Mouse (Mus musculus): ENCODE results near the gene Gm17509.

The Gm17509 gene

GRCm38 (mm10) chr13:117220501-117221321, at the start of gene Gm17509:
Gene Gm17509, minus strand, starts transcription at chr13:117221075.
- in situ Hi-C loops (cut with MboI; ENCODE audit: low sequenced_read_pairs) = no loop called here

GRCm38 (mm10) chr13:117267963-117268362, 47.1 kb upstream of the Gm17509 start:
- in situ Hi-C loops (cut with MboI; ENCODE audit: low sequenced_read_pairs) = no loop called here

- in situ Hi-C loops (cut with MboI; ENCODE audit: low sequenced_read_pairs) = no loop called here
Measured at GRCm38 (mm10) chr13:117266156-117266555, 45.3 kb upstream of the Gm17509 start.

GRCm38 (mm10) chr13:117260704-117261103, 39.8 kb upstream of the Gm17509 start:
- in situ Hi-C loops (cut with MboI; ENCODE audit: low sequenced_read_pairs) = no loop called here

- in situ Hi-C loops (cut with MboI; ENCODE audit: low sequenced_read_pairs) = no loop called here
Measured at GRCm38 (mm10) chr13:117242621-117243020, 21.7 kb upstream of the Gm17509 start.

- in situ Hi-C loops (cut with MboI; ENCODE audit: low sequenced_read_pairs) = no loop called here
Measured at GRCm38 (mm10) chr13:117242063-117242462, 21.2 kb upstream of the Gm17509 start.

- in situ Hi-C loops (cut with MboI; ENCODE audit: low sequenced_read_pairs) = no loop called here
Measured at GRCm38 (mm10) chr13:117237111-117237510, 16.2 kb upstream of the Gm17509 start.

GRCm38 (mm10) chr13:117235530-117236212, 14.8 kb upstream of the Gm17509 start:
- in situ Hi-C loops (cut with MboI; ENCODE audit: low sequenced_read_pairs) = no loop called here

- in situ Hi-C loops (cut with MboI; ENCODE audit: low sequenced_read_pairs) = no loop called here
Measured at GRCm38 (mm10) chr13:117234486-117234885, 13.6 kb upstream of the Gm17509 start.

GRCm38 (mm10) chr13:117233808-117234207, 12.9 kb upstream of the Gm17509 start:
- in situ Hi-C loops (cut with MboI; ENCODE audit: low sequenced_read_pairs) = no loop called here

- in situ Hi-C loops (cut with MboI; ENCODE audit: low sequenced_read_pairs) = no loop called here
Measured at GRCm38 (mm10) chr13:117230371-117231110, 9.7 kb upstream of the Gm17509 start.

GRCm38 (mm10) chr13:117225561-117225960, 4.7 kb upstream of the Gm17509 start:
- in situ Hi-C loops (cut with MboI; ENCODE audit: low sequenced_read_pairs) = no loop called here

GRCm38 (mm10) chr13:117224901-117225300, 4.0 kb upstream of the Gm17509 start:
- in situ Hi-C loops (cut with MboI; ENCODE audit: low sequenced_read_pairs) = no loop called here

GRCm38 (mm10) chr13:117223125-117223524, 2.2 kb upstream of the Gm17509 start:
- in situ Hi-C loops (cut with MboI; ENCODE audit: low sequenced_read_pairs) = no loop called here

GRCm38 (mm10) chr13:117219871-117220500, 889 bp downstream of the Gm17509 start:
- in situ Hi-C loops (cut with MboI; ENCODE audit: low sequenced_read_pairs) = no loop called here

GRCm38 (mm10) chr13:117218092-117218491, 2.8 kb downstream of the Gm17509 start:
- in situ Hi-C loops (cut with MboI; ENCODE audit: low sequenced_read_pairs) = no loop called here

- in situ Hi-C loops (cut with MboI; ENCODE audit: low sequenced_read_pairs) = no loop called here
Measured at GRCm38 (mm10) chr13:117217621-117218020, 3.3 kb downstream of the Gm17509 start.

- in situ Hi-C loops (cut with MboI; ENCODE audit: low sequenced_read_pairs) = no loop called here
Measured at GRCm38 (mm10) chr13:117216752-117217363, 4.0 kb downstream of the Gm17509 start.

GRCm38 (mm10) chr13:117216126-117216525, 4.7 kb downstream of the Gm17509 start:
- in situ Hi-C loops (cut with MboI; ENCODE audit: low sequenced_read_pairs) = no loop called here

- in situ Hi-C loops (cut with MboI; ENCODE audit: low sequenced_read_pairs) = no loop called here
Measured at GRCm38 (mm10) chr13:117215481-117215880, 5.4 kb downstream of the Gm17509 start.

Data from CH12F3 (cell line).